Mouse (Mus musculus): Measurements from ENCODE around the gene Gm10718. TPM values are rescaled to one million over a fixed set of nuclear protein-coding genes. Genes with fewer than 3 reads are reported as not detected.

Gene Gm10718
- polyA plus RNA-seq (2012; ENCODE audit: low replicate concordance) = 3.6 and 28.4 TPM in 2 replicates

GRCm38 (mm10) chr9:3023312-3023984, at the start of gene Gm10718:
Gene Gm10718, plus strand, starts transcription at chr9:3023547.

GRCm38 (mm10) chr9:3000445-3000972, 22.8 kb upstream of the Gm10718 start, which contains the start of gene Gm10722:
Gene Gm10722, plus strand, starts transcription at chr9:3000922.

GRCm38 (mm10) chr9:3002794-3003396, 20.5 kb upstream of the Gm10718 start, which contains the start of gene Gm11168:
Gene Gm11168, plus strand, starts transcription at chr9:3003346.

GRCm38 (mm10) chr9:3012733-3013279, 10.5 kb upstream of the Gm10718 start, which contains the start of gene Gm10721:
Gene Gm10721, plus strand, starts transcription at chr9:3013140.

GRCm38 (mm10) chr9:3015354-3015753, 8.0 kb upstream of the Gm10718 start, which contains the start of gene Gm10720:
Gene Gm10720, plus strand, starts transcription at chr9:3015654.

GRCm38 (mm10) chr9:3017108-3017507, 6.2 kb upstream of the Gm10718 start, which contains the start of gene Gm10719:
Gene Gm10719, plus strand, starts transcription at chr9:3017408.

GRCm38 (mm10) chr9:3024912-3025467, 1.6 kb downstream of the Gm10718 start, which contains the start of gene Gm10717:
Gene Gm10717, plus strand, starts transcription at chr9:3025417.

GRCm38 (mm10) chr9:3034299-3034698, 11.0 kb downstream of the Gm10718 start, which contains the start of gene Gm17535:
Gene Gm17535, plus strand, starts transcription at chr9:3034599.

GRCm38 (mm10) chr9:3036577-3036976, 13.2 kb downstream of the Gm10718 start, which contains the start of gene Gm10715:
Gene Gm10715, plus strand, starts transcription at chr9:3036877.

Other genes with a start within 250 kb of the Gm10718 start
- gene Gm10722, start 22.6 kb upstream of the Gm10718 start, polyA plus RNA-seq (2012; ENCODE audit: low replicate concordance) = 1.4 TPM in 1 of 2 replicates, not detected in the other
- 1.3 TPM in 1 of 2 replicates, not detected in the other for gene Gm11168, start 20.2 kb upstream of the Gm10718 start, polyA plus RNA-seq (2012; ENCODE audit: low replicate concordance)
- 0.55 and 3.4 TPM in 2 replicates for gene Gm10721, start 10.4 kb upstream of the Gm10718 start, polyA plus RNA-seq (2012; ENCODE audit: low replicate concordance)
- not detected in 2 replicates for gene Gm10720, start 7.9 kb upstream of the Gm10718 start, polyA plus RNA-seq (2012; ENCODE audit: low replicate concordance)
- gene Gm10719, start 6.1 kb upstream of the Gm10718 start, polyA plus RNA-seq (2012; ENCODE audit: low replicate concordance) = 1.6 and 15.1 TPM in 2 replicates
- 0.46 and 3.5 TPM in 2 replicates for gene Gm10717, start 1.9 kb downstream of the Gm10718 start, polyA plus RNA-seq (2012; ENCODE audit: low replicate concordance)
- 0.35 TPM in 1 of 2 replicates, not detected in the other for gene Gm17535, start 11.1 kb downstream of the Gm10718 start, polyA plus RNA-seq (2012; ENCODE audit: low replicate concordance)
- gene Gm10715, start 13.3 kb downstream of the Gm10718 start, polyA plus RNA-seq (2012; ENCODE audit: low replicate concordance) = not detected in 2 replicates

Data from hematopoietic multipotent progenitor cell, adult 10-12 weeks (in vitro differentiated cells).